Mouse (Mus musculus): Measurements from ENCODE around the gene Ogn. TPM values are rescaled to one million over a fixed set of nuclear protein-coding genes. Genes with fewer than 3 reads are reported as not detected.
A peak's percentile ranks its signal among the peaks of the same experiment; 100 is the strongest.
"Not testable (repeated sequence)": the region's sequence is repeated elsewhere in the genome, so short reads cannot be mapped to it uniquely, and the experiment has no call there.

The Ogn gene
- polyA plus RNA-seq (2015; fragmentation: Nextera tagmentation; extraction: Ambion mirVana) = 90.4 and 112 TPM in 2 replicates

GRCm38 (mm10) chr13:49607714-49608113, at the start of gene Ogn:
Gene Ogn (plus strand): TSS chr13:49608046.
- Histone ChIP-seq H3K36me3 (no peaks in the 10 kb centered on the region), H3K9me3 (no peaks in the 10 kb centered on the region), H3K27me3 (no peaks in the 10 kb centered on the region), H3K4me2 (peak within 1 kb of the TSS; percentile 51), H3K4me1 (peaks cover 3% of the 10 kb centered on the region; the same call in 1 of the 2 replicates), H3K4me3 (peak within 1 kb of the TSS; percentile 35), H3K9ac (peak within 1 kb of the TSS; percentile 61; the same call in 1 of the 2 replicates), H3K27ac (peak within 1 kb of the TSS; percentile 82)
- 0 out of 2 replicates have a peak, but pooled peaks have one; percentile 59 for ATAC-seq (ENCODE audit: insufficient number of reproducible peaks, insufficient read depth, low FRiP score, low TSS enrichment, low read depth)
- 17% methylated on average over 4 of the region's 4 CpGs for WGBS

GRCm38 (mm10) chr13:49559185-49559584, 48.7 kb upstream of the Ogn start:
- Histone ChIP-seq H3K27ac (no peak overlapping the region), H3K4me3 (no peak overlapping the region), H3K9me3 (no peaks in the 10 kb centered on the region), H3K4me1 (no peaks in the 10 kb centered on the region), H3K4me2 (no peak overlapping the region), H3K36me3 (no peaks in the 10 kb centered on the region), H3K9ac (no peak overlapping the region), H3K27me3 (no peaks in the 10 kb centered on the region)
- no peak for ATAC-seq (ENCODE audit: insufficient number of reproducible peaks, insufficient read depth, low FRiP score, low TSS enrichment, low read depth)
- WGBS = 29% methylated on average over 2 of the region's 2 CpGs

- H3K27ac ChIP-seq = no peak overlapping the region
- no peak overlapping the region for H3K4me2 ChIP-seq
- H3K4me3 ChIP-seq = no peak overlapping the region
- no peaks in the 10 kb centered on the region for H3K9me3 ChIP-seq
- H3K9ac ChIP-seq = no peak overlapping the region
- no peaks in the 10 kb centered on the region for H3K4me1 ChIP-seq
- no peaks in the 10 kb centered on the region for H3K36me3 ChIP-seq
- no peak for ATAC-seq (ENCODE audit: insufficient number of reproducible peaks, insufficient read depth, low FRiP score, low TSS enrichment, low read depth)
- H3K27me3 ChIP-seq = no peaks in the 10 kb centered on the region
- WGBS = 65% methylated on average over 2 of the region's 2 CpGs
Observed at GRCm38 (mm10) chr13:49560886-49561285, 47.0 kb upstream of the Ogn start.

- Histone ChIP-seq H3K4me1 (no peaks in the 10 kb centered on the region), H3K9me3 (no peaks in the 10 kb centered on the region), H3K4me3 (no peak overlapping the region), H3K9ac (no peak overlapping the region), H3K36me3 (no peaks in the 10 kb centered on the region), H3K4me2 (no peak overlapping the region), H3K27me3 (no peaks in the 10 kb centered on the region), H3K27ac (no peak overlapping the region)
- WGBS = 91% methylated on average over 1 of the region's 1 CpGs
- ATAC-seq (ENCODE audit: insufficient number of reproducible peaks, insufficient read depth, low FRiP score, low TSS enrichment, low read depth) = no peak
Observed at GRCm38 (mm10) chr13:49564347-49564746, 43.5 kb upstream of the Ogn start.

- no peak for ATAC-seq (ENCODE audit: insufficient number of reproducible peaks, insufficient read depth, low FRiP score, low TSS enrichment, low read depth)
- Histone ChIP-seq H3K9me3 (no peaks in the 10 kb centered on the region), H3K4me2 (no peak overlapping the region), H3K4me1 (peaks cover 16% of the 10 kb centered on the region; the same call in 1 of the 2 replicates), H3K27me3 (no peaks in the 10 kb centered on the region), H3K9ac (no peak overlapping the region), H3K27ac (no peak overlapping the region), H3K36me3 (no peaks in the 10 kb centered on the region), H3K4me3 (no peak overlapping the region)
- WGBS = 71% methylated on average over 3 of the region's 3 CpGs
Observed at GRCm38 (mm10) chr13:49570371-49570770, 37.5 kb upstream of the Ogn start.

- H3K4me1 ChIP-seq = peaks cover 16% of the 10 kb centered on the region; the same call in 1 of the 2 replicates
- H3K27ac ChIP-seq = peak overlapping the region; percentile 17; the same call in 1 of the 2 replicates
- ATAC-seq (ENCODE audit: insufficient number of reproducible peaks, insufficient read depth, low FRiP score, low TSS enrichment, low read depth) = no peak
- WGBS = 77% methylated on average over 2 of the region's 2 CpGs
- H3K4me3 ChIP-seq = no peak overlapping the region
- H3K4me2 ChIP-seq = no peak overlapping the region
- no peak overlapping the region for H3K9ac ChIP-seq
- no peaks in the 10 kb centered on the region for H3K36me3 ChIP-seq
- H3K9me3 ChIP-seq = no peaks in the 10 kb centered on the region
- no peaks in the 10 kb centered on the region for H3K27me3 ChIP-seq
Observed at GRCm38 (mm10) chr13:49571418-49571817, 36.4 kb upstream of the Ogn start.

- peak within 1 kb of the TSS; percentile 31 for H3K4me2 ChIP-seq
- peak; percentile 71; the same call in 1 of the 2 replicates for ATAC-seq (ENCODE audit: insufficient number of reproducible peaks, insufficient read depth, low FRiP score, low TSS enrichment, low read depth)
- no peaks in the 10 kb centered on the region for H3K9me3 ChIP-seq
- H3K36me3 ChIP-seq = no peaks in the 10 kb centered on the region
- WGBS = 26% methylated on average over 8 of the region's 8 CpGs
- H3K4me1 ChIP-seq = peaks cover 16% of the 10 kb centered on the region
- 0 out of 2 replicates have a peak within 1 kb of the TSS, but pooled peaks have one; percentile 1 for H3K4me3 ChIP-seq
- peak within 1 kb of the TSS; percentile 95 for H3K27ac ChIP-seq
- H3K9ac ChIP-seq = no peak within 1 kb of the TSS
- no peaks in the 10 kb centered on the region for H3K27me3 ChIP-seq
Observed at GRCm38 (mm10) chr13:49581541-49582530, 26.0 kb upstream of the Ogn start, which contains the start of gene Omd. Gene Omd (plus strand): TSS chr13:49582462.

- H3K4me3 ChIP-seq = no peak overlapping the region
- H3K36me3 ChIP-seq = no peaks in the 10 kb centered on the region
- no peak for ATAC-seq (ENCODE audit: insufficient number of reproducible peaks, insufficient read depth, low FRiP score, low TSS enrichment, low read depth)
- H3K27ac ChIP-seq = peak overlapping the region; percentile 84
- no peaks in the 10 kb centered on the region for H3K9me3 ChIP-seq
- H3K4me1 ChIP-seq = peaks cover 16% of the 10 kb centered on the region
- H3K9ac ChIP-seq = 0 out of 2 replicates have a peak overlapping the region, but pooled peaks have one; percentile 16
- H3K27me3 ChIP-seq = no peaks in the 10 kb centered on the region
- H3K4me2 ChIP-seq = peak overlapping the region; percentile 24
Observed at GRCm38 (mm10) chr13:49583859-49584258, 24.0 kb upstream of the Ogn start.

GRCm38 (mm10) chr13:49584307-49585005, 23.4 kb upstream of the Ogn start:
- peak overlapping the region; percentile 84 for H3K27ac ChIP-seq

GRCm38 (mm10) chr13:49586062-49586461, 21.8 kb upstream of the Ogn start:
- Histone ChIP-seq H3K27ac (no peak overlapping the region), H3K36me3 (no peaks in the 10 kb centered on the region), H3K27me3 (no peaks in the 10 kb centered on the region), H3K4me1 (peaks cover 15% of the 10 kb centered on the region), H3K9ac (no peak overlapping the region), H3K4me3 (no peak overlapping the region), H3K9me3 (no peaks in the 10 kb centered on the region), H3K4me2 (no peak overlapping the region)
- 95% methylated on average over 6 of the region's 6 CpGs for WGBS
- no peak for ATAC-seq (ENCODE audit: insufficient number of reproducible peaks, insufficient read depth, low FRiP score, low TSS enrichment, low read depth)

More at GRCm38 (mm10) chr13:49584307-49585005, 23.4 kb upstream of the Ogn start:
- H3K4me3 ChIP-seq = no peak overlapping the region
- peaks cover 16% of the 10 kb centered on the region for H3K4me1 ChIP-seq
- WGBS = 51% methylated on average over 8 of the region's 8 CpGs
- no peaks in the 10 kb centered on the region for H3K9me3 ChIP-seq
- no peaks in the 10 kb centered on the region for H3K36me3 ChIP-seq
- 0 out of 2 replicates have a peak overlapping the region, but pooled peaks have one; percentile 16 for H3K9ac ChIP-seq
- no peaks in the 10 kb centered on the region for H3K27me3 ChIP-seq
- no peak for ATAC-seq (ENCODE audit: insufficient number of reproducible peaks, insufficient read depth, low FRiP score, low TSS enrichment, low read depth)
- peak overlapping the region; percentile 24 for H3K4me2 ChIP-seq

- H3K9ac ChIP-seq; H3K9me3 ChIP-seq; H3K4me3 ChIP-seq; H3K27me3 ChIP-seq; ATAC-seq (ENCODE audit: insufficient number of reproducible peaks, insufficient read depth, low FRiP score, low TSS enrichment, low read depth); H3K4me2 ChIP-seq; H3K4me1 ChIP-seq; H3K27ac ChIP-seq; H3K36me3 ChIP-seq: not testable (repeated sequence)
- 65% methylated on average over 2 of the region's 2 CpGs for WGBS
Observed at GRCm38 (mm10) chr13:49602541-49602940, 5.3 kb upstream of the Ogn start.

All from embryonic facial prominence, embryonic 13.5 days (tissue).